Mouse (Mus musculus) hindbrain, postnatal 0 days (tissue): Measurements from ENCODE around the gene Trim11. TPM values are rescaled to one million over a fixed set of nuclear protein-coding genes. Genes with fewer than 3 reads are reported as not detected.
"Not testable (repeated sequence)": the region's sequence is repeated elsewhere in the genome, so short reads cannot be mapped to it uniquely, and the experiment has no call there.

Experiments
- ATAC-seq: fragments of 200-750 bp; cut with Nextera tagmentation; 2 replicates; pipeline ENCODE4 v1.8.0; 2017; ENCODE audit warnings: mild to moderate bottlenecking, moderate TSS enrichment, moderate library complexity
- DNase-seq: peaks from one replicate; pipeline ENCODE4 v3.0.0-alpha.2; 2015; ENCODE audit warnings: low spot score
- H3K27ac ChIP-seq: fragments of 300-500 bp; sonication (generic); 2 replicates; pipeline ENCODE4 v1.5.1; 2014; ENCODE audit warnings: mild to moderate bottlenecking
- H3K27me3 ChIP-seq: fragments of 300-500 bp; sonication (generic); 2 replicates; pipeline ENCODE4 v1.6.1; 2014; ENCODE audit warnings: low read length, mixed read lengths; ENCODE audit not compliant: insufficient read depth
- H3K36me3 ChIP-seq: fragments of 300-500 bp; sonication (generic); 2 replicates; pipeline ENCODE4 v1.6.1; 2014; ENCODE audit warnings: low read length, mixed read lengths; ENCODE audit not compliant: insufficient read depth
- H3K4me1 ChIP-seq: fragments of 300-500 bp; sonication (generic); 2 replicates; pipeline ENCODE4 v1.6.1; 2014; ENCODE audit warnings: antibody characterized with exemption, low read length, mixed read lengths; ENCODE audit not compliant: insufficient read depth
- H3K4me2 ChIP-seq: fragments of 300-500 bp; sonication (generic); 2 replicates; pipeline ENCODE4 v1.6.1; 2014; ENCODE audit warnings: low read depth, mild to moderate bottlenecking, low read length, moderate library complexity, mixed read lengths
- H3K4me3 ChIP-seq: fragments of 300-500 bp; sonication (generic); 2 replicates; pipeline ENCODE4 v1.5.1; 2014; ENCODE audit warnings: low read length
- H3K9ac ChIP-seq: fragments of 300-500 bp; sonication (generic); replicated peaks from 2 replicates; pipeline ENCODE4 v1.6.1; 2014; ENCODE audit warnings: mild to moderate bottlenecking, low read length, moderate library complexity, mixed read lengths
- H3K9me3 ChIP-seq: fragments of 300-500 bp; sonication (generic); 2 replicates; pipeline ENCODE4 v1.6.1; 2016; ENCODE audit warnings: low read length, mixed read lengths
- CTCF ChIP-seq: IDR thresholded peaks from 2 replicates; pipeline ENCODE4 v1.5.1; 2016; ENCODE audit warnings: antibody characterized with exemption, control low read depth, low read depth
- WGBS: fragments of 180-500 bp; shearing (Covaris S2); extraction: QIAGEN DNeasy Blood & Tissue Kit; methylation state at CpG from one replicate; pipeline ENCODE4 v1.1.7; 2014; 5-methylcytosine and 5-hydroxymethylcytosine counted together
- polyA plus RNA-seq: library from polyadenylated mRNA; unstranded; fragments of >200 nt; fragmentation: Nextera tagmentation; extraction: Ambion mirVana; gene quantifications from 2 replicates; pipeline ENCODE4 v1.2.1, GENCODE M21; 2015
- total RNA-seq: library from RNA; depleted of rRNA; stranded (reverse); fragments of >200 nt; gene quantifications from 2 replicates; pipeline ENCODE4 v1.2.3, GENCODE M21; 2014

The Trim11 gene
- total and polyA plus RNA-seq, 2 experiments from 2014 or later: 14.1 to 31.7 TPM

DNA sequence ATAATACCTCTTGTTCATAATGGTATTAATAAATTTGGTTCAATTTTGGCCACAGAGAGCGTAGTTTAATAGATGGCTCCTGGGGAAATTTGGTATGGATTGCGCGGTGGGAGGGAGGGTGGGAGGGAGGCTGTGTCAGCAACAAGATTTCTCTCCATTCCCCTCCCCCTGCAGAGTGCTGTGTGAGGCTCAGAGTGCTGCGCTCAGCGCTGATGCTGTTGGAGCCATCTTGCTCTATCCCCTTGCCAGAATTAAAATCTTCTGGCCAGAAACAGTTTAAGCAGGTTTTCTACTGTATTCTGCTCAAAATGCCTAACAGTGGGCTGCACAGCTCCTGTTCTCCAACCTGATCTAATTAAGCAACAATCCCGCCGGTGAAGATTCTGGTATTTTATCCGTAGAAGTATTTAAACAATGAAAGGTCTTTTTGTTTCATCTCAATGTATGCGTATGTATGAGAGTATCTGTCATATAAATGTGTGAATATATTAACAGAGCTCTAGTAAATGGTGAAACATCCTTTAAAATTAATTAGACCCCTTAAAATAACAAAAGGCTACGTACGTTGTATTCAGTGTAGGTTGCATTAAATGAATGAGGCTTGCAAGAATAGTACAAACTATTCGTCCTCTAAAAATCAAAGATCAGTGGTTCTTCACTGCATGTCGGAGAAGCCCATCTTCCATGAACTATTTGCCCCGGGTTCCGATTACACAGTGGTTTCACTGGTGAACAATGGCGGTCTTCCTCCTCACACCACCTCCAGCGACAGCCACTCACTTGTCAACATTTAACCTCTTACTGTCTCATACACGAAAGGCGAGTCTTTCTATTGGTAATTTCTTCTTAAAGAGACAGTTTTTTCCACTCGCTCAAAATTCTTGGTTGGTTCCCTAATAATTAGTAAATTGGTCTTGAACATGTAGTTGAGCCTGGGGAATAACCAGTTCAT is 28.1 kb upstream of the Trim11 start:
- Histone ChIP-seq H3K4me3 (peak overlapping the region; percentile 56), H3K27me3 (no peaks in the 10 kb centered on the region), H3K27ac (peak overlapping the region; percentile 97), H3K9ac (peak overlapping the region; percentile 80), H3K4me1 (no peaks in the 10 kb centered on the region), H3K36me3 (no peaks in the 10 kb centered on the region), H3K4me2 (peak overlapping the region; percentile 68), H3K9me3 (no peaks in the 10 kb centered on the region)
- DNase-seq (peak; percentile 92), ATAC-seq (peak; percentile 62)
- 4% methylated on average over 20 of the region's 20 CpGs for WGBS
- TF ChIP-seq CTCF: no peak

DNA sequence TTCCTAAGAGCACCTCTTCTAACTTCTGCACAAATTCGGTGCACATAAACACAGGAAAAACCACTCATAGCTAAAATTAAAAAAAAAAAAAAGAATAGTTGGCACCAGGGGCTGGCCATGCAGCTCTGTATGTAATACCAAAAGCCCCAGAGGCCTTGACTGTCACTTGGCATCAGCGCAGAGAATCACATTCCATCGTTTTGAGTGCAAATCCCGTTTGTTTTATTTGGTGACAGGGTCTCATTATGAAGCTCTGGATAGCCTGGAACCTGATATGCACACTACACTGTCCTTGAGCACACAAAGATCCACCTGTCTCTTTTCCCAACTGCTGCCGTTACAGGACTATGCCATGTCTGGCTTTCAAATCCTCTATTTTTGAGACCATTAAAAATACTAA is 26.7 kb upstream of the Trim11 start:
- WGBS: 38% methylated on average over 5 of the region's 5 CpGs
- DNase-seq: no peak
- no peaks in the 10 kb centered on the region for H3K36me3 ChIP-seq
- H3K27me3 ChIP-seq: no peaks in the 10 kb centered on the region
- ATAC-seq: no peak
- no peak overlapping the region for H3K9ac ChIP-seq
- H3K4me3 ChIP-seq: no peak overlapping the region
- H3K9me3 ChIP-seq: no peaks in the 10 kb centered on the region
- H3K4me1 ChIP-seq: no peaks in the 10 kb centered on the region
- H3K4me2 ChIP-seq: peak overlapping the region; percentile 68
- H3K27ac ChIP-seq: peak overlapping the region; percentile 97
- TF ChIP-seq CTCF: no peak

DNA sequence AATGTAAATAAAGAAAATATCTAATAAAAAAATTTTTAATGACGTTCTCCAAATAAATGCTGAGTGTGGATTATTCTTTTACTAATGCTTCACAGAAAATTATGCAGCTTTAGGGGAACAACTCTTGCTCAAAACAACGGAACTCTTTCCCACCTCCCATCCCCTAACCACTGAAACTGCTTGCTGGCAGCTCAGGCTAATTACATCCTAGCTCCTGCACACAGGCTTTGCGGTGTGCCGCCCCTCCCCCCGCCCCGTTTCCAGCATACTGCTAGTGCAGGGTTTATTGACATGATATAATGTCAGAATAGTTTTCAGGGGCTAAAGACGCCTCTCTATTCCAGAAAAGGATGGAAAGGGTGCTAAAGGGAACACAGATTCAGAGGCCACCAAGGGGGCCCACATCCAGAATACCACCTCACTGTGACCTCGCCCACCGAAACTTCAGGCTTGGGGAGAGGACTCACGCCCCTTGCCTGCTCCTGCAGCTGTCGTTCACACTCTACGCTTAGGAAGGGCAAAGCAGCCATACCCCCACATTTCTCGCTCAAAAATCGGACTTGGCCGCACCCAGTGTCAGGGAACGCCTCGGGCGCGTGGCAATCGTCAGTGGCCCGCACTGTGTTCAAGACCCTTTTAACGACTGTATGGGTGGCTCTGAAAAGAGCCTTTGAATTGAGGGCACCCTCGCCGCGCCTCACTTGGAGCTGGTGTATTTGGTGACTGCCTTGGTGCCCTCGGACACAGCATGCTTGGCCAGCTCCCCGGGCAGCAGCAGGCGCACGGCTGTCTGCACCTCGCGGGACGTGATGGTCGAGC is 24.3 kb upstream of the Trim11 start:
- Histone ChIP-seq H3K27ac (peak overlapping the region; percentile 99), H3K9ac (peak overlapping the region; percentile 90), H3K4me2 (peak overlapping the region; percentile 82), H3K36me3 (no peaks in the 10 kb centered on the region), H3K4me1 (peaks cover 14% of the 10 kb centered on the region), H3K27me3 (no peaks in the 10 kb centered on the region), H3K4me3 (peak overlapping the region; percentile 89), H3K9me3 (no peaks in the 10 kb centered on the region)
- under 1% methylated on average over 33 of the region's 33 CpGs for WGBS
- peak; percentile 22; the same call in 1 of the 2 replicates for TF ChIP-seq CTCF
- ATAC-seq: peak; percentile 0
- DNase-seq: peak; percentile 78

DNA sequence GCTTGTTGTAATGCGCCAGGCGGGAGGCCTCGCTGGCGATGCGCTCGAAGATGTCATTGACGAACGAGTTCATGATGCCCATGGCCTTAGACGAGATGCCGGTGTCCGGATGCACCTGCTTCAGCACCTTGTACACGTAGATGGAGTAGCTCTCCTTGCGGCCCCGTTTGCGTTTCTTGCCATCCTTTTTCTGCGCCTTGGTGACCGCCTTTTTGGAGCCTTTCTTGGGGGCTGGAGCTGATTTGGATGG is 23.8 kb upstream of the Trim11 start:
- Histone ChIP-seq H3K27ac (peak overlapping the region; percentile 99), H3K9ac (peak overlapping the region; percentile 90), H3K4me1 (peaks cover 14% of the 10 kb centered on the region), H3K4me2 (peak overlapping the region; percentile 82), H3K4me3 (peak overlapping the region; percentile 89)
- not testable (repeated sequence) for H3K36me3 ChIP-seq, ATAC-seq, H3K27me3 ChIP-seq, DNase-seq, H3K9me3 ChIP-seq
- WGBS: under 1% methylated on average over 17 of the region's 17 CpGs

DNA sequence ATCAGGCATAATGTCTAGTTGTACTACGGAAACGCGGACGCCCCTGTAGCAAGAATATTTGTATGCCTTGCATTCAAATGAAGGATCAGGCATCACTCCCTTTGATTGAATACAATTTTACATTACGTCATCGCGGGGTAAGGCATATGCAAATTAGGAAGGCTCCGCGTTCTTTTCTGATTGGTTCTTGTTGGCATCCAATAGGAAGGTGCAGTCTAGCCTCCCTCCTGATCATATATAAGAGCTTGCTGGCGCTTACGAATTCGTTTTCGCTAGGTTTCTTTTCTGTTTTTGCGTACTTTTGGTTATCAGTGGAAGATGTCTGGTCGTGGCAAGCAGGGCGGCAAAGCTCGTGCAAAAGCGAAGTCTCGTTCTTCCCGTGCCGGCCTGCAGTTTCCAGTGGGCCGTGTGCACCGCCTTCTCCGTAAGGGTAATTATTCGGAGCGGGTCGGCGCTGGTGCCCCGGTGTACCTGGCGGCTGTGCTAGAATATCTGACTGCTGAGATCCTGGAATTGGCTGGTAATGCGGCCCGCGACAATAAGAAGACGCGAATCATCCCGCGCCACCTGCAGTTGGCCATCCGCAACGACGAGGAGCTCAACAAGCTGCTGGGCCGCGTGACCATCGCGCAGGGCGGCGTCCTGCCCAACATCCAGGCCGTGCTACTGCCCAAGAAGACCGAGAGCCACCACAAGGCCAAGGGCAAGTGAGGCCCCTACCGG is 23.3 kb upstream of the Trim11 start, which contains the start of the genes Hist3h2a and Trim17:
Gene Hist3h2a (plus strand): TSS at position 266 of the 723 bp plus-strand sequence.
Gene Trim17 (plus strand): TSS at position 266 of the 723 bp plus-strand sequence.
- Histone ChIP-seq H3K27ac (peak within 1 kb of the TSS; percentile 99), H3K4me1 (peaks cover 14% of the 10 kb centered on the region), H3K27me3 (no peaks in the 10 kb centered on the region), H3K4me2 (peak within 1 kb of the TSS; percentile 82), H3K4me3 (peak within 1 kb of the TSS; percentile 89), H3K9me3 (no peaks in the 10 kb centered on the region), H3K9ac (peak within 1 kb of the TSS; percentile 90), H3K36me3 (no peaks in the 10 kb centered on the region)
- TF ChIP-seq CTCF: peak; percentile 76
- DNase-seq (peak; percentile 99), ATAC-seq (peak; percentile 92)
- under 1% methylated on average over 49 of the region's 49 CpGs for WGBS

DNA sequence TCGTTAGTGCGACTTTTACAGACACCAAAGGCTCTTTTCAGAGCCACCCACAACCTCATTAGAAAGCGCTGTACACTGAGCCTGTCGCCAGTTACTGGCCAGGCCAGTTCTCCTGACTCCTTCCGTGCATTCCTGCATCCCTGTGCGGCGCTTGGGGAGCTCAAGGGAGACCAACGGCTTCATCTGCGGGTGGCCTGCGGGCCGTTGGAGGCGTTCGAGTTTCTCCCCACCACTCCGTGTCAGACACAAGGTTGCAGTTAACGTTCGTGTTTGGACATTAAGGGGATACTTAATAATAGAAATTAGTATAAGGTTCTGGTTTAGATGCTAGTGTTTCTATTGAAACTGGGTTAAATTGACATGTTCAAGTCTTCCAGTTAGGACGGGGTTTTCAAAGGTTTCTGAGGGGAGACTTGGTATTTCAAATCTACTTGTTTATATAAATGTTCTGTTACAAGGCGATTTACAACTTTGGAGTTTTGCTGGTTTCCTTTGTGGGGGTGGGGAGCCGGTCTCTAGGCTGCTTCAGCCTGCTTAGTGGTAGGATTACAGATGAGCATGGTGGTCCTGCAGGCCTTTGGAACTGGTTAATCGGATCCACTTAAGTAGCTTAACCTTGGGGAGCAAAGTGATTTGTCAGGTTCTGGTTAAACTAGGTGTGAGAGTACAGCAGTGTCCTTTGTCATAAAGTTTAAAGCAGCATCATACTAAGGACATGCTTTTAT is 22.6 kb upstream of the Trim11 start:
- Histone ChIP-seq H3K9me3 (no peaks in the 10 kb centered on the region), H3K4me1 (peaks cover 17% of the 10 kb centered on the region), H3K36me3 (no peaks in the 10 kb centered on the region), H3K4me2 (peak overlapping the region; percentile 82), H3K4me3 (peak overlapping the region; percentile 89), H3K27me3 (no peaks in the 10 kb centered on the region), H3K9ac (peak overlapping the region; percentile 90), H3K27ac (peak overlapping the region; percentile 99)
- no peak for TF ChIP-seq CTCF
- under 1% methylated on average over 20 of the region's 20 CpGs for WGBS
- peak; percentile 49 for DNase-seq
- ATAC-seq: no peak
